Mouse (Mus musculus): ENCODE measurements at regions not wholly inside any gene's neighbourhood (a gene's known extent, or its start where the extent isn't known, plus 50 kb on each side); places are given as distances from the start of the nearest gene placed in this dataset.

DNA sequence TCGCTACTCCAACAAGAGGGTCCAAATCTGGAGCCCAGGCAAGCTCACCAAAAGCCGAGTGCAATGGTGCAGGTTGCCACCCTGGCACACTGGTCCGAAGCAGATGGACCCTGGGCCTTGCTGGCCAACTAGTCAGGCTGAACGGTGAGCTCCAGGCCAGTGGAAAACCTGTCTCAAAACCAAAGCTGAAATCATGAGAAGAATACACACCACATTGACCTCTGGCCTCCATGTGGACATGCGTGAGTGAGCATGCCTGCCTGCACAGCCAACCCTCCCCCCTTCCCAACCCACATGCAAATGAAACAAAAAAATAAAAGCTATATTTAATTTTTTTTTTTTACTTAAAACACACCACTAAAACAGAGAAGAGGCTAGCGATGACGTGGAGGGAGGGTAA is 80.8 kb downstream of the Tex35 start:
- Histone ChIP-seq H3K4me3 (ENCODE audit: insufficient read depth, poor library complexity, severe bottlenecking) (no peak overlapping the region), H3K79me3 (ENCODE audit: low read depth) (no peaks in the 10 kb centered on the region), H3K79me2 (ENCODE audit: control insufficient read depth, insufficient read depth) (no peaks in the 10 kb centered on the region), H3ac (ENCODE audit: control insufficient read depth, insufficient read length, low read depth) (no peak overlapping the region), H3K27me3 (ENCODE audit: control insufficient read depth, insufficient read depth, insufficient read length) (no peaks in the 10 kb centered on the region), H3K36me3 (ENCODE audit: control insufficient read depth, insufficient read depth) (no peaks in the 10 kb centered on the region)
- no peak for TF ChIP-seq USF1 (IDR thresholded peaks at IDR 0.05; ENCODE audit: low read depth)
- TF ChIP-seq CEBPB (IDR thresholded peaks at IDR 0.05; ENCODE audit: low read depth): no peak
- TF ChIP-seq FOSL1 (IDR thresholded peaks at IDR 0.05; ENCODE audit: insufficient read depth, low read length, poor library complexity, severe bottlenecking): no peak
- TF ChIP-seq MAX (IDR thresholded peaks at IDR 0.05): no peak
- TF ChIP-seq MYOG (IDR thresholded peaks at IDR 0.05; ENCODE audit: control insufficient read depth, extremely low read depth, insufficient read length): no peak
- TF ChIP-seq MYOD1 (IDR thresholded peaks at IDR 0.05; ENCODE audit: control insufficient read depth, insufficient read length, low read depth): no peak
- TF ChIP-seq CTCF (IDR thresholded peaks at IDR 0.05; ENCODE audit: control insufficient read depth, insufficient read depth, insufficient read length): no peak

GRCm38 (mm10) chr1:157023462-157023861 is 84.0 kb upstream of the Ralgps2 start:
- no peaks in the 10 kb centered on the region for H3K27me3 ChIP-seq (ENCODE audit: control insufficient read depth, insufficient read depth, insufficient read length)
- no peak overlapping the region for H3K4me3 ChIP-seq (ENCODE audit: insufficient read depth, poor library complexity, severe bottlenecking)
- H3K36me3 ChIP-seq (ENCODE audit: control insufficient read depth, insufficient read depth): no peaks in the 10 kb centered on the region
- H3ac ChIP-seq (ENCODE audit: control insufficient read depth, insufficient read length, low read depth): no peak overlapping the region
- no peaks in the 10 kb centered on the region for H3K79me2 ChIP-seq (ENCODE audit: control insufficient read depth, insufficient read depth)
- TF ChIP-seq MYOD1 (IDR thresholded peaks at IDR 0.05; ENCODE audit: control insufficient read depth, insufficient read length, low read depth) (no peak), FOSL1 (IDR thresholded peaks at IDR 0.05; ENCODE audit: insufficient read depth, low read length, poor library complexity, severe bottlenecking) (no peak), USF1 (IDR thresholded peaks at IDR 0.05; ENCODE audit: low read depth) (no peak), CEBPB (IDR thresholded peaks at IDR 0.05; ENCODE audit: low read depth) (no peak)
- no peaks in the 10 kb centered on the region for H3K79me3 ChIP-seq (ENCODE audit: low read depth)

- H3K27me3 ChIP-seq (ENCODE audit: control insufficient read depth, insufficient read depth, insufficient read length): no peaks in the 10 kb centered on the region
- H3ac ChIP-seq (ENCODE audit: control insufficient read depth, insufficient read length, low read depth): no peak overlapping the region
These were observed 83.3 kb upstream of the Ralgps2 start for GRCm38 (mm10) chr1:157022456-157023435.

DNA sequence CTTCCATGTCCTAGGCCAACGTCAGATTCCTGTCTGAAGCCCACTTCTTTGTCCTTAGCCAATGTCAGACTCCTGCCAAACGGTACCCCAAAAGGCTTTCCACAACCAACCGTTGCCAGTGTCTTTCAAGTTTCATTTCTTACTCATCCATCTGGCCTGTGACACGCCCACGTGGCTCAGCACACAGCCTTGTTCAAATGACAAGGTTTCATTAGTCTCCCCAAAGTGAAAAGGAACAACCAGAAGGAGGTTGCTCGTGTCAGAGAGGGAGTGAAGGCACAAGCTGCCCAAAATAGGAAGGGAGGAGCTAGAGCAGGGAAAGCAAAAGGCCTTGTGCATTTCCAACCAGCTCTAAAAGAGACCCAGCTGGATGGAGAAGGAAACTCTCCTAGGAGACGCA is 80.5 kb upstream of the Ralgps2 start:
- no peak overlapping the region for H3ac ChIP-seq (ENCODE audit: control insufficient read depth, insufficient read length, low read depth)
- H3K79me3 ChIP-seq (ENCODE audit: low read depth): no peaks in the 10 kb centered on the region
- no peaks in the 10 kb centered on the region for H3K27me3 ChIP-seq (ENCODE audit: control insufficient read depth, insufficient read depth, insufficient read length)
- no peaks in the 10 kb centered on the region for H3K79me2 ChIP-seq (ENCODE audit: control insufficient read depth, insufficient read depth)
- no peak for TF ChIP-seq CTCF (IDR thresholded peaks at IDR 0.05; ENCODE audit: control insufficient read depth, insufficient read depth, insufficient read length)
- peak; percentile 67 for TF ChIP-seq USF1 (IDR thresholded peaks at IDR 0.05; ENCODE audit: low read depth)
- H3K36me3 ChIP-seq (ENCODE audit: control insufficient read depth, insufficient read depth): no peaks in the 10 kb centered on the region
- no peak overlapping the region for H3K4me3 ChIP-seq (ENCODE audit: insufficient read depth, poor library complexity, severe bottlenecking)

More at GRCm38 (mm10) chr1:157022456-157023435, 83.3 kb upstream of the Ralgps2 start:
- no peaks in the 10 kb centered on the region for H3K79me2 ChIP-seq (ENCODE audit: control insufficient read depth, insufficient read depth)
- no peaks in the 10 kb centered on the region for H3K79me3 ChIP-seq (ENCODE audit: low read depth)
- H3K4me3 ChIP-seq (ENCODE audit: insufficient read depth, poor library complexity, severe bottlenecking): no peak overlapping the region
- TF ChIP-seq MAX (IDR thresholded peaks at IDR 0.05) (no peak), USF1 (IDR thresholded peaks at IDR 0.05; ENCODE audit: low read depth) (no peak), CEBPB (IDR thresholded peaks at IDR 0.05; ENCODE audit: low read depth) (no peak), FOSL1 (IDR thresholded peaks at IDR 0.05; ENCODE audit: insufficient read depth, low read length, poor library complexity, severe bottlenecking) (no peak), MYOG (IDR thresholded peaks at IDR 0.05; ENCODE audit: control insufficient read depth, extremely low read depth, insufficient read length) (no peak), MYOD1 (IDR thresholded peaks at IDR 0.05; ENCODE audit: control insufficient read depth, insufficient read length, low read depth) (no peak), CTCF (IDR thresholded peaks at IDR 0.05; ENCODE audit: control insufficient read depth, insufficient read depth, insufficient read length) (no peak)
- H3K36me3 ChIP-seq (ENCODE audit: control insufficient read depth, insufficient read depth): no peaks in the 10 kb centered on the region

DNA sequence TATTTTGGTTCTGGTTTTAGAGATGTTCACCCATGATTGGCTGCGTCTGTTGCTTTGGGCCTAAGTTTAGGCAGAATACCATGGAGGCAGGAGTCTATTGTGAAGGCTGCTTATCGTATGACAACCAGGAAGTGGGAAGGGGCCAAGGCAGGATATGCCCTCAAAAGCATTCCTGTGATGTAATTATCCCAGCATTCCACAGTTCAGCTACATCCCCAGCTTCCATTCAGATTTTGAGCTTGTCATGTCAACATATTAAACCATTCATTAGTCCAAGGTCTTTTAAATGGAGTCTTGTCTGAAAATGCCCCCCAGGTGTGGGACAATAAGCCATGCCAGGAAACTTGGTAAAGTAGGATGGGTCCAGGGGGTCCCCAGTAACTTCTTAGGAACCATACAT is 79.3 kb upstream of the Ralgps2 start:
- Histone ChIP-seq H3K36me3 (ENCODE audit: control insufficient read depth, insufficient read depth) (no peaks in the 10 kb centered on the region), H3K27me3 (ENCODE audit: control insufficient read depth, insufficient read depth, insufficient read length) (no peaks in the 10 kb centered on the region), H3K4me3 (ENCODE audit: insufficient read depth, poor library complexity, severe bottlenecking) (no peak overlapping the region), H3K79me2 (ENCODE audit: control insufficient read depth, insufficient read depth) (no peaks in the 10 kb centered on the region), H3K79me3 (ENCODE audit: low read depth) (no peaks in the 10 kb centered on the region), H3ac (ENCODE audit: control insufficient read depth, insufficient read length, low read depth) (no peak overlapping the region)
- TF ChIP-seq USF1 (IDR thresholded peaks at IDR 0.05; ENCODE audit: low read depth): no peak
- no peak for TF ChIP-seq MYOD1 (IDR thresholded peaks at IDR 0.05; ENCODE audit: control insufficient read depth, insufficient read length, low read depth)
- no peak for TF ChIP-seq FOSL1 (IDR thresholded peaks at IDR 0.05; ENCODE audit: insufficient read depth, low read length, poor library complexity, severe bottlenecking)
- no peak for TF ChIP-seq MYOG (IDR thresholded peaks at IDR 0.05; ENCODE audit: control insufficient read depth, extremely low read depth, insufficient read length)
- no peak for TF ChIP-seq CEBPB (IDR thresholded peaks at IDR 0.05; ENCODE audit: low read depth)
- no peak for TF ChIP-seq MAX (IDR thresholded peaks at IDR 0.05)
- TF ChIP-seq CTCF (IDR thresholded peaks at IDR 0.05; ENCODE audit: control insufficient read depth, insufficient read depth, insufficient read length): no peak
